Mouse (Mus musculus) brain, embryonic 18.5 days (tissue): Measurements from ENCODE around the gene Lhfp.

Experiments used
- DNase-seq: peaks from one replicate; pipeline ENCODE4 v3.0.0-alpha.2; 2012; ENCODE audit warnings: low read depth, low spot score

The Lhfp gene

DNA sequence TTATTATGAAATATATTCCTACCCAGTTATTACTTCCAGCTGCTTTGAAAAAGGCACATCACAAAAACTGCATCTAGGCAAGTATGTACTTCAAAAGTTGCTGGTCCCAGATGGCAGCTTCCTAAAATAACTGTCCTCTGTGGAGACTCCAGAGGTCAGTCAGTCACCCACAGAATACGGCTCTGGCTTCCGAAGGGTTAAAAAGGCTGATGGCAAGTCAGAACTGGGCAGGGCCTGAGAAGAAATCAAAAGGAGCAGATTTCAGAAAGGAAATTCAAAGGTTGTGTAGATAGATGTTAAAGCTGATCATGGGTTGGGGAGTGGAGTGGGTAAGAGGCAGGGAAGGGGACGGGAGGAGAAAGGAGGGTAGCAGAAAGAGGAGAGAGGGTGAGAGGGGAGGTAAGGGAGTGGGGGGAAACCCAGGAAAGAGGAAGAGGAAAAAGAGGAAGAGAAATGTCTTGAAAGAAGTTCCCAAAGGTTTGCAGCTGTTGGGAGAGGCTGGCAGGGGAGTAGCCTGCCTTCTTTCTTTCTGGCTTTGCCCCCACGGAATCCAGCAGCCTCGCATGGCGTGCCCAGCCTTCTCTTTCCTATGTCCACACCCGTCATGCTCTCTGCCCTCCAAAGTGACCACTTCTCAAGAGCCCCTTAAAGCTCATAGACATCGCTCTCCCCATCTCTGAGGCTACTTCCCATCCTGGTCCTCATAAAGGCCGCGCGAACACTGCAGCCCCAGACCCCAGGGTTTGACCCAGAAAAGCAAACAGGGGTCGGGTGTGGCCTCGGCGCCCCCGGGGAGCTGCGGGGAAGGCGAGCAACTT is 526 bp upstream of the Lhfp start:
- no peak for DNase-seq

DNA sequence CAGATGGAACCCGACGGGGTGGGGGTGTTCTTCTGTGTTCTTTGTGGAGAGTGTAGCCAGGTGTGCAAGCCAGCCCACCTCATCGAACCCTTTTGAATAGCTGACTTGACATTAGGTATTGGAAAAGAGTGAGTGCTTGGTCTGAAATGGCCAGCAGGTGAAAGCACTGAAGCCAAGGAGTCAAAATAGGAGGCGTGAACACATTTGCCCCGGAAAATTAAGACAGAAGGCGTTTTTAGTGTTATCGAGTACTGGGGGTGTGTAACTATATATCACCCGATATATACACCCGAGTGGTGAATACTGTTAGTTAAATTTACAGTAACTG is 876 bp downstream of the Lhfp start:
- DNase-seq: no peak

DNA sequence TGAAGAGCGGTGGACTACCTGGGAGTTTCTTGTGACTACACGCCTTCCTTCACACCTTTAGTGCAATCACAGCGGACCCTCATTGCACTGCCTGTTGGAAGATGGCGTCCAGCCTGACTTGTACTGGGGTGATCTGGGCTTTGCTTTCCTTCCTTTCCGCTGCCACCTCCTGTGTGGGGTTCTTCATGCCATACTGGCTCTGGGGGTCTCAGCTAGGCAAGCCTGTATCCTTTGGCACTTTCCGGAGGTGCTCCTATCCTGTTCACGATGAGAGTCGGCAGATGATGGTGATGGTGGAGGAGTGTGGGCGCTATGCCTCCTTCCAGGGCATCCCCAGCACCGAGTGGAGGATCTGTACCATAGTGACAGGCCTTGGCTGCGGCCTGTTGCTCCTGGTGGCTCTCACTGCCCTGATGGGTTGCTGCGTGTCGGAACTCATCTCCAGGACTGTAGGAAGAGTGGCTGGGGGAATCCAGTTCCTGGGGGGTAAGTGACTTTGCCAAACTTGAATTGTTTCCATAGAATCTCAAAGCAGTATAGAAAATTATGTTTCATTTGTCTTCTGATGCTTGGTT is 2.0 kb downstream of the Lhfp start:
- no peak for DNase-seq

DNA sequence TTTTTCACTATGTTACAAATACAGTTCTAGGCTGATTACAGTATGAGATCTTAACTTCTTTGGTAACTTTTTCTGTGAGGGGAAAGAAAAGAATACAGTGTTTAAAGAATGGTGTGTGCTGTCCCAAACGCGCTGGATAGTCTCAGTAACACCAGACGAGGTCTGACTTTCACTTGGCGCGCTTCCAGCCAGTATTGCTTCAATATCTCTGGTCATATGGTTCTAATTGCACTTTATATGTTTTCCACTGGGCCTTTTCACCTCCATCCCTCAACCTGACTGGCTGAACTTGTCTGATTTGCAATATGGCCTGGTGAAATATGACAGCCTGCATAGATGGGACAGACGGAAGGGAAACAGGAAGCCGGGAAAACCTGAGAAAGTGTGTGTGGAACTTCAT is 2.9 kb downstream of the Lhfp start:
- no peak for DNase-seq

DNA sequence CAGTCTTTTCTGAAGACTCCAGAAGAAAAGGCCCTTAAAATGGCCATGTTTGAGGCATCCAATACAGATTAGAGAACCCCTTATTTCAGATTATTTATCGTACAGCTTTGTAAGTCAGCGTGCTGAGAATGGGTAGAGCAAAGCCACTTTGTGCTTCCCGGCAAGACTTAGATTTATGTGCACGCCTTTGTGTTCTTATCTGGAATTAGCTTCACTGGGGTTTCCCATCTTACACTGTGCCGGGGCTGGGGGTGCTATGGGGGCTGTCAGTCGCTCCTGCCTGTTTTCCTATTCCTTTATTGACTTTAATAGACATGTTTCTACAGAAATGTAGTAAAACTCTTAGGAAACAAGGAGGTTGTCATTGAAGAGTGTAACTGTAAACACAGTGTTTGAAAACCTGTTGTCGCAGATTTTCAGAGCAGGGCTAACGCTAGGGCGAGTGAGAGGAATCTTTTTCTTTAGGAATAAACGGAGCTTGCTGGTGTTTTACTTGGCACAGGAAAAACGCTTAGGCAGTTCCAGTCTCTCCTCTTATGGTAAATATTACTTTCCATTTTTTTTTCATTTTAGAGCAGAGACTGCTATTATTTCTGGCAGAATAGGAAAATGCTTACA is 3.5 kb downstream of the Lhfp start:
- DNase-seq: no peak

DNA sequence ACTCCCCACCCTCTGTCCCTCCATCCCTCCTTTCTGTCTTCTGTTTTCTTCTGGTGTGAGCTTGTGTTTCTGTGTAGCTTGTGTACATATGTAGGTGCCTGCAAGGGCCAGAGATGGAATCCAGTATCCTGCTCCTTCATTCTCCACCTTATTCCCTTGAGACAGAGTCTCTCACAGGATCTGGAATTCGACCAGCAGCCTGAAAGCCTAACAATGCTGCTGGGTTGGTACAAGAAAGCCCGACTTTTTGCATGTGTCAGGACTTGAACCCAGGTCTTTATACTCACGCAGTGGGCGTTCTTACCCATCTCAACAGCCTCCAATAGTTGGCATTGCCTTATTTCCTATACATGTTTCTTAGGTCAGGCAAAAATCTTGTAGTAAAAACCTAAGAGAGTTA is 4.4 kb downstream of the Lhfp start:
- no peak for DNase-seq

DNA sequence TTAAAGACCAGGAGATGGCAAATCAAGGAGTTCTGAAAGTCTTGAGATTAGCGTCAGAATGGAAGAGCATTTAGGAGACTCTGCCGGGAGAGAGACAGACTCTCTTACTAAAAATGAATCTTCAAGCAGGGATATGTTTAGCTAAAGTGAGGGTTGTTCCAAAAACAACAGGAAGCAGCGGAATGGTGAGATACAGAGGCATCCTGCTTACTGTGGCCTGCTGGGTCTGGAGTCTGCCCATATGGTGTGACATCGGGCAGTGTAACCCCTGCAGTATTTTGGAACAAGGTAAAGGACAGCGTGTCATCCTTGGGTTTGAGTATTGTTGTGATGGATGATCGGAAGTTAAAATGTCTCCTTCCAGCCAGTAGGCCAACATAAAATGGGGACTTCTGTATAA is 5.0 kb downstream of the Lhfp start:
- DNase-seq: no peak

DNA sequence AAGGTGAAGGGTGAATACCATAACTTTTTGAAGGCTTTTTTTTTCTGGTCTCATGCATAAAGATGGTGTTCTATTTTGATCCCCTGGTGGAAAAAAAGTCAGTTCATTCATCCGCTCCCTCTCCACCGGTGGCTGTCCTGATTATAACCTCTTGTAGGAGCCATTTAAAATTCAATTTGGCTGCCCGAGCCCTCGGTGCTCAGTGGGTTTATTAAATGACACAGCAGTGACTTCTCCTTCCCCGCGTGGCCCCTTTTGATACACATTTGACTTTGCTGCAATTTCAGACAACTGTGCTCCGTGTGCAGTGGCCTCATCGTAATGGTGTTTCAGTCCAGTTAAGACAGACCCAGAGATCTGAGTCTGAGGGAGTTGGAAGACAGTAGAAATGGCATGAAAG is 11.1 kb downstream of the Lhfp start:
- DNase-seq: no peak

DNA sequence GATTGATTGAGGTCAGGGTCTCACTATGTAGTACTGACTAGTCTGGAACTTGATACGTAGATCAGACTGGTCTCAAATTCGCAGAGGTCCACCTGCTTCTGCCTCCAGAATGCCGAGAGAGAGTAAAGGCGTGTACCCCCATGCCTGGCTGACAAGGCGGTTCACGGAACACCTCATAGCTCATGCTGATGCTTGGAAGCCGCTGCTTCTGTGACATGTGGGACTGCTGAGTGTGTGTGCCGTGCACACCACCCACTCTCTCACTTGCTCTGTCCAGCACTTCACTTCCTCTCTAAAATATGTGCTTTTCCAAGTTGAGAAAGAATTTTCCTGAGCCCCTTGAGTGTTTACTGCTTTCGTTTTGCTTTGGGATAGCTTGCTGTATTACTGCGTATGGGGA is 15.1 kb downstream of the Lhfp start:
- DNase-seq: no peak

DNA sequence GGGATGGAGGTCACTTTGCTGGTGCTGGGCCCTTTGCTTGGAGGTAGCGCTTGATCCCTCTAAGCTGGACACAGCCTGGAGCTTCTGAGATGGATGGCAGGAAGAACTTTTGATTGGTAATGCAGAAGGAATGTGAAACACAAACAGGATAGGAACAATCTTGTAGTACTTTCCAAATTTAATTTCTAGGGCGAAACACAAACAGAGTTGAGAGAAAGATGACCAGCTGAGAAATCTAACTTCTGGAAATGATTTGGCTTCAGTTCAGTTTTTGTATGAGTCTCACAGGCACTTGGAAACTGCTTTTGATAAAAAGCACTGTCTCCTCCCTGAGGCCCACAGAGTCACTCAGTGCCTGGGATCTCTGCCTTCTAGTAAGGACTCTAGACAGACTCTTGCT is 18.6 kb downstream of the Lhfp start:
- no peak for DNase-seq

DNA sequence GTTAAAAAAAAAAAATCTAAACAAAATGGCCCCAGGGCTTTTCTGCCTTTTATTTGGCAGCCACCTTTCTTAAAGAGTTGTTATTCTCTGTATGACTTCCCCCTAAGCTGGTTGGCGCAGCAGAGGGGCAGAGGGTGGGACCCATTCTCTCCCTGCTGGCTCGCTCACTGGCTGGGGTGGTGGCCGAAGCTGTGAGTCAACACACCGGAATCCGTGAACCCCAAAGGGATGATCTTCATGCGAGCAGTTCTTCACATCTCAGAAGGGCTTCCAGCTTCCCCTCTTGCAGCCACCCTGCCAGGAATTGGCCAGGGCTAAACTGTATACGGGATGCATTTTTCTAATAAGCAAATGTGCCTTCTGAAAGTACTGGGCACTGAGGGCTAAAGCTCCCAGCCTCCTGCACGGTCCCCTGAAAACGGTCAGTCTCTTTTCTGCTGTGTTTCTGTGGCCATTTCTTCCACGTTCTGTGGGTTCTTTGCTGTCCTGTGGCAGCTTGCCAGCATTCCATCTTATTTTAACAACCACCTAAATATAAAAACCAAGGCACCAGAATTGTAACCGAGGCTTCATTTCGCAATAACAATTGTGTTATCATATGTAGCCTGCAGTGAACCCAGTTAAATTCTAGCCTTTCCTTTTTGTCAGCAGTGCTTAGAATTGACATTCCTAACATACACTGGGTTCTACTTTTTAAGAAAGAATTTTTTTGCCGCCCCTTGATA is 22.3 kb downstream of the Lhfp start:
- DNase-seq: no peak

DNA sequence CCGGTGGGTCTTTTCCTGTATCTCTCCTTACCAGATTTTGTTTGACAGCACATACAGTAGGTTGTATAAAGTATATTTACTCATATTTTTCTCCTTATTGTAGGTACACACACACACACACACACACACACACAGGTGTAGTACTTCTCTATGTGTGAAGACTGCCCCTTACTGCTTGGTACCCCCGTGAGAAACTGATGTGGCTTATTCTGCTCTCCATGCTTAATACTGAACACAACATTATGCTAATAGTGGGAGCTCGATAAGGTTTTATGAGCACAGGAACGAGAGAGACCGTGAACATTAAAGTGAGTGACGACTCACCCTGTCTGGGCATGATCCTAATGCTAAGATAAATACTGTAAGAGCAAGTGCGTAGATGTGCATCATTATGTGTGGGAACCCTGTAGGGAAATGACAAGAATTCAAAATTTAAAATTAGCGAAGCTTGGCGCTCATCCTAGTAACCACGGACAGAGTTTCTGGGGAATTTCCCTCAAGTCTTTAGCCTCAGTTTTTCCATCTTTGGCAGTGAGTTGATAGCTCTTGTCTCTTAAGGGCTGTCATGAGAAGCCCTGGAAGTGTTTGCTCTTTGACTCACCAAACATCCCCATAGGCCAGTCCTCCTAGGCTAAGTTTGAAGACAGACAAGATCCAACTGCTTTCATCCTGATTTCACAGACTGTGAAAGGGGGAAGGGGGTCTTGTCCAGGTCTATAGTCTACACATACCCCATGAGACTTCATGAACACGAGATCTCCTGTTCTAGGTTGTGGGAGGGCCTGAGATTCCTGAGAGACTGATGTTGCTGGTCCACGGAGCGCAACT is 24.2 kb downstream of the Lhfp start:
- no peak for DNase-seq

DNA sequence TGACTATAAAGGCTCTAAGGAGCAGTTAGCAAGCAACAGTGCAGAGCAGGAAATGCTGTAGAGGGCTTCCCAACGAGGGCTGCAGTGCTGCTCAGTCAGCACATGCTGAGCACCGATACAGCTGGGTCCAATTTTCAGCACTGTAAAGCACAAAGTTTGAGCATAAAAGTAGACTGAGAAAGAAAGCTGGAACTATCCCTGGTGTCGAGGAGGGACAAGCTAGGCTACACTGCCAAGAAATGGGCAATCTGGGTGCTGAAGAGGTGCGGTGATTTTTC is 24.7 kb downstream of the Lhfp start:
- no peak for DNase-seq

DNA sequence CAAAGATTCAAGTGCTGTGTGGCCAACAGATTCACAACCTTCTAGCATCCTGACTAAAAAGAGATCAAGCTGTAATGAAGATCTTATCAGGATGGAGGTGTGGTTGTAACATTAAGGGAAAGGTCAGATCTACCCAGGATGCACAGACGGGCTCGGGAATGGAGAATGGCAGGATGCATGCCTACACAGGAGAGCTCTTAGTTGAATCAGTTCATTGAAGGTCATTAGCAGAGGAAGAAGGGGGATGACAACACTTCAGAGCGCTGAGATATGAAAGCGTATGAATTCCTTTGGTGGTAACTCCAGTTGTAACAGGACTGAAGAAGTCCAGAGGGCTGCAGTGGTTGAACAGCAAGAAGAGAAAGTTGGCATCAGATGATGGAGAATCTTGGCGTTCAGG is 27.1 kb downstream of the Lhfp start:
- no peak for DNase-seq

DNA sequence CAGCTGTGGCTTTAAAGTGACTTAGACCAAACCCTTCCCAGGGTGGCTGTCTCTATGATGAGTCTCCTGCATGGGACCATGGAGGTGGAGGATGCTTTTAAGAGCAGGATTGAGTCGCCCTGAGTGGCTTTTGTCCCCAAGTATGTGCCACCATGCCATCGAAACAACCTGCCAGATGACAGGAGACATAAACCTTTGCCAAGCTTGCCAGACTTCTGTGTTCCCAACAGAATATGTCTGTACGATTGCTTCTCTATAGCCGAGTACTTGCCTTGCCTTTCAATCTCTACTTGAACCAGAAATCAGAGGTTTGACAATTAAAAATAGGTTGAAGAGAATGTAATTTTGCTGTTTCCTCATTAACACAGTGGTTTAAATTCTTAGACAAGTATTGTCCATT is 32.9 kb downstream of the Lhfp start:
- DNase-seq: no peak

DNA sequence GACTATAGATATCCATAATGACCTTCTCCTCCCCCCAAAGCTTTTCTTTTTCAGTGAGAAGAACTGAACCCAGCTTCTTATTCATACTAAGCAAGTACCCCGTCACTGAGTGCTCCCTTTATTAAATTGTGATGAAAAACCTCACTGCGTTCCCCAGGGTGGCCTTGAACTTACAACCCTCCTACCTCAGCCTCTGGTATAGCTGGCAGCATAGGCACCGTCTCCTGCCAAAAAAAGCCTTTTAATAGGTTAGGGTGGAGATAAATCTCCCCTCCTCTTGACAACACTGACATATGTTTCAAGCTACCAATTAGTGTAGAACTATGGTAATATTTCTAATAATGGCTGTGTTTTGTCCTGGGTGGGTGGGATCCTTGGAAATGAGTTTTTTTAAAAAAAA is 33.4 kb downstream of the Lhfp start:
- DNase-seq: no peak

DNA sequence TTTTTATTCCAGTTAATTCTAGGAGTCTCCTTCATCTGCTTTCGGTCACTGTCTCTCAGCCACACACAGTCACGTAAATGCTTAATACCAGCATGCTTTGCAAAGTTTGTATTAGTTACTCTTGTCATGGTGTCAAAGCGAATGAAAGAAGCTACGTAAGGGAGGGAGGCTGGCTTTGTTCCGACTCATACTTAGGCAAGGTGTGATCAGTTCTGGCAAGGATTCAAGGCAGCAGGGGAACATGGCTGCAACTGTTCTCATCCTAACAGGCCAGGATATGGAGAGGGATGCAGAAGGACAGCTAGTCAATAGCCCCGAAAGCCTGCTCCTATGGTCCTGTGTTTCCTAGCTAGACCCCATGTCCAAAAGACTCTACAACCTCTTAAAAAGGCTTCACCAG is 39.0 kb downstream of the Lhfp start:
- DNase-seq: no peak

DNA sequence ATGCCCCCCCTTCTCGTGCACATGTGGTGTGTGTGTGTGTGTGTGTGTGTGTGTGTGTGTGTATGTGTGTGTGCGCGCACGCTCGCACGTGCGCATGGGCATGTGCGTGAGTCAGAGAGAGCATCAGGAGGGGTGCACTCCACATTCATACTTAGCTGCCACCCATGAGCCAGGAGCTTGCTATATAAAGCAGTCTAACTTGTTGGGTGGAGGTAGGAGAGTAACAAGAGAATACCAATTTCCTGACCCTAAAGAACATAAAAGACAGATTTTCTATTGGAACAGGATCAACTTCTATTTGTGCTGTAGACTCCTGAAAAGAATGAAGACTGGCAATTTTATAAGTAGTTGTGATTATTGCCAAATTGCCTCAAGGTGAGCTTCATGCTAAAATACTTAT is 39.4 kb downstream of the Lhfp start:
- DNase-seq: no peak

DNA sequence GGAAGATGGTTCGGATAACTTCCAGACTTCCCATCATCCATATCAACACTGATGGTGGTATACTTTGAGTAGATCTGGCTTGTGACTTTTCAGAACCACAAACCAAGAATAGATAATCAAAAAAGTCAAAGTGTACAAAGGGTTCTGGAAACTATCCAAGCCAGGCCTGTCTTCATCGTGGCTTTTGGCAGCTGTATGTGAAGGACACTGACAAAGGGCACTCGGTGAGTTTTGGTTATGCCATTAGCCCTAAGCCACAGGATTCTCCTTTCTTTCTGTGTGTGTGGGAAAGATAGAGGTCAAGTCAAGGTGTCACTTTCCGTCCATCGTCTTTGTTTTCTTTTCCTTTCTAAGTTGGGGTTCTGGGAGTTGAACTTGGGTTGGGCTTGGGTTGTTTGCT is 42.4 kb downstream of the Lhfp start:
- no peak for DNase-seq

DNA sequence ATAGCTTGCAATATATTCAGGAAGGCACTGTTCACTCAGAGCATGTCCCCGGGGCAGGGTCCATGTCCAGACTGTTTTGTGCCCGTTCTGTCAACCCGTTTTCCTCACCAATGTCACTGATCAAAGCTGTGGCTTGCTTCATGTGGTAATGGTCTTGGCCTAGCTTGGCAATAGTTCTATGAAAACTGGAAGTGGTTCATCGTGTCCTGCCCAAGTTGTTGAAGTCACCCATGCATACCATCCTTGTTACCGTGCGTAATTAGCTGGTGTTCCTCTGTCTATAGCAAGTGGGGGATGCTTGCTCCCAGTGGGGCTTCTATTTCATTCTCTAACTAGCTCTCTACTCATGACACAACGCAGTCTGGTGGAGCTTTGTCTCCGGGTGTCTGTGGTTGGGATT is 43.5 kb downstream of the Lhfp start:
- DNase-seq: no peak

DNA sequence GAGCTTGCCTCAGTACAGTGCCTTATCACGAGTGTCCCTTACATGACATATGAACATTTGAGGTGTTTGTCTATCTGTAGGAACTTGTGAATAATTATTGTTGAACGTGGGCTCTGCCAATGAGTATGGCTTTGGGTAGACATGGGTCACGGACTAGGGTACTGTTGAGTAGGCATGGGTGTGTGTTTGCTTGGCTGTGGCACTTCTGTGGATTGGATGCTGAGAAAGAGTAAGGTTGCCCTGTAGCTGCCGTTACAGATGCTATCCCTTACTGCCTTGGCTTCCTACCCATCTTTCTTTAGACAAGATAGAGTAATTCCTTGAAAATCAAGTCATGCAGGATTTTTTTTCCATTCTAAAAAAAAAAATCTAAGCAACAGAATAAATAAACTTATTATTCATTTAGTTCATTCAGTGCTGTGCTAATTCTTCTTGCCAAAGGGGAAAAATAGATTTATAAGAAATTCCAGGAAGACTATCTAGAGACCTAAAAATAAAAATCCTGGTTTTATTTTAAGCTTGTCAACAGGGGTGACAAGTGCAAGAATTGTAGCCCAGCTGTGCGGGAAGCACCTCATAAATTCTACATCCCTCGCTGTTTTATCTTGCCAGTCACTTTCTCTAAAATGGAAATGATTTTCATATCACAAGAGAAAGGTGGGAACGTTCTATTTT is 45.3 kb downstream of the Lhfp start:
- DNase-seq: no peak
